Comparison of ENCODE assay signal across 8 mouse cellular contexts in the genomic region with DNA sequence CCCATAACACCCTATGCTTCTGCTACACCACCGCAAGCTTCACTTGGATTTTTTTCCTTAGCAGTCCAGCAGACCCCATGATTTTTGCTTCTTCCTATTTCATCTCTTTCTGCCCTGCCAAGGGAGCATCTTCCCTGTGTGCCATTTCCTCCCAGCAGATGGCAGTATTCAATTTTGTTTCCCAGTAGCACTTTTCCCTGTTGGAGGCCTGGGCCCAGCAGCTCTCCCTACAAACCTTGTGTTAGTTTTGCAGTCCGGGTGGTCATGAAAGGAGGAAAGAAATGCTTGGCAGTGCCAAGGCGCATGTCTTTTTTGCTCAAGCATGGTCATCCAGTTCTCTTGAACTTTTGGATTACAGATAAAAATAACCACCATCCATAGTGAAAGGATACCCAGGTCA.
DNase-seq lines count a peak whose midpoint lies in the region; ATAC-seq and TF ChIP-seq lines count a peak whose summit lies in the region.

No protein-coding gene starts in this region.

- no peak for ATAC-seq in forebrain, postnatal 0 days
- no peak for ATAC-seq in forebrain, embryonic 16.5 days
- ATAC-seq in liver, embryonic 14.5 days (ENCODE audit: insufficient read depth), result peak; percentile 53; the same call in 1 of the 2 replicates

- no peak overlapping the region for H3K27ac ChIP-seq in forebrain, postnatal 0 days (ENCODE audit: low read depth, low read length)
- no peak overlapping the region for H3K27ac ChIP-seq in forebrain, embryonic 16.5 days (ENCODE audit: low read length)
- no peak overlapping the region for H3K27ac ChIP-seq in ES-E14 (ENCODE audit: insufficient read depth, low read depth, low read length, poor library complexity, severe bottlenecking)
- H3K27ac ChIP-seq in liver, embryonic 14.5 days, result no peak overlapping the region

- H3K4me3 ChIP-seq in forebrain, postnatal 0 days (ENCODE audit: low read depth, low read length), result no peak overlapping the region
- H3K4me3 ChIP-seq in forebrain, embryonic 16.5 days (replicated peaks; ENCODE audit: low read length), result no peak overlapping the region
- H3K4me3 ChIP-seq in ES-E14 (ENCODE audit: insufficient read depth in 1 of 2, low read depth in 1 of 2, low read length in 2 of 2, poor library complexity in 1 of 2, severe bottlenecking in 1 of 2), result no peak overlapping the region
- H3K4me3 ChIP-seq in liver, embryonic 14.5 days (ENCODE audit: insufficient read depth in 1 of 2, low read depth in 2 of 2, low read length in 2 of 2), result no peak overlapping the region

- no peak for TF ChIP-seq EP300 in liver, embryonic 14.5 days (IDR thresholded peaks at IDR 0.05; ENCODE audit: low read depth)

- in situ Hi-C loops in ES-E14 (cut with MboI; ENCODE audit: low sequenced_read_pairs in 2 of 2, unreplicated experiment in 2 of 2), result no loop called here

- no peaks in the 10 kb centered on the region for H3K9me3 ChIP-seq in forebrain, postnatal 0 days (ENCODE audit: low read length)
- H3K9me3 ChIP-seq in forebrain, embryonic 16.5 days (ENCODE audit: control insufficient read depth, low read length), result no peaks in the 10 kb centered on the region
- H3K9me3 ChIP-seq in ES-E14 (ENCODE audit: control insufficient read depth, insufficient read depth, low read depth, low read length), result no peaks in the 10 kb centered on the region
- no peaks in the 10 kb centered on the region for H3K9me3 ChIP-seq in liver, embryonic 14.5 days (ENCODE audit: control insufficient read depth, low read length)

- DNase-seq in forebrain, postnatal 0 days, result no peak
- peak; percentile 27 for DNase-seq in ES-E14 (ENCODE audit: low read depth, low spot score)
- peak; percentile 57 for DNase-seq in embryo, embryonic 10.5 days (ENCODE audit: low spot score)
- DNase-seq in kidney, postnatal 10 days, result peak; percentile 75
- DNase-seq in liver, embryonic 14.5 days (ENCODE audit: low read depth in 3 of 3, low spot score in 3 of 3), result peak in 1 of 3 experiments; percentile 4
- peak; percentile 4 for DNase-seq in skeletal muscle tissue, adult 2 months (ENCODE audit: low read depth, low spot score)
- DNase-seq in natural killer cell, adult 2 months (ENCODE audit: low spot score in 2 of 2), result no peak

- no peaks in the 10 kb centered on the region for H3K4me1 ChIP-seq in forebrain, postnatal 0 days (ENCODE audit: insufficient read depth)
- no peaks in the 10 kb centered on the region for H3K4me1 ChIP-seq in forebrain, embryonic 16.5 days (replicated peaks; ENCODE audit: control insufficient read depth, insufficient read depth, low read length)
- H3K4me1 ChIP-seq in ES-E14 (ENCODE audit: control insufficient read depth in 2 of 2, insufficient read depth in 2 of 2, low read length in 2 of 2, poor library complexity in 1 of 2), result no peaks in the 10 kb centered on the region
- H3K4me1 ChIP-seq in liver, embryonic 14.5 days (replicated peaks; ENCODE audit: control insufficient read depth in 2 of 2, insufficient read depth in 2 of 2, low read length in 1 of 2), result peaks cover 0 to 3% of the 10 kb centered on the region in 2 experiments; a peak in 1 of 4 replicates

- WGBS in forebrain, postnatal 0 days, result 74% methylated on average over 3 of the region's 3 CpGs
- WGBS in forebrain, embryonic 16.5 days, result 80% methylated on average over 3 of the region's 3 CpGs
- 50% methylated on average over 3 of the region's 3 CpGs for WGBS in liver, embryonic 14.5 days (ENCODE audit: insufficient replicate concordance)

- H3K9ac ChIP-seq in forebrain, postnatal 0 days, result no peak overlapping the region
- no peak overlapping the region for H3K9ac ChIP-seq in forebrain, embryonic 16.5 days (replicated peaks; ENCODE audit: low read depth, low read length)
- H3K9ac ChIP-seq in ES-E14 (ENCODE audit: insufficient read depth, low read depth, low read length, poor library complexity, severe bottlenecking), result no peak overlapping the region
- H3K9ac ChIP-seq in liver, embryonic 14.5 days (replicated peaks), result no peak overlapping the region

- H3K27me3 ChIP-seq in forebrain, postnatal 0 days (ENCODE audit: insufficient read depth, low read length), result no peaks in the 10 kb centered on the region
- H3K27me3 ChIP-seq in forebrain, embryonic 16.5 days (replicated peaks; ENCODE audit: control insufficient read depth, insufficient read depth, low read length), result no peaks in the 10 kb centered on the region
- H3K27me3 ChIP-seq in liver, embryonic 14.5 days (ENCODE audit: control insufficient read depth, insufficient read depth, low read length), result no peaks in the 10 kb centered on the region

- H3K36me3 ChIP-seq in forebrain, postnatal 0 days (ENCODE audit: insufficient read depth), result no peaks in the 10 kb centered on the region
- H3K36me3 ChIP-seq in forebrain, embryonic 16.5 days (ENCODE audit: control insufficient read depth, insufficient read depth), result no peaks in the 10 kb centered on the region
- H3K36me3 ChIP-seq in ES-E14 (ENCODE audit: control insufficient read depth, insufficient read depth, low read length, poor library complexity, severe bottlenecking), result no peaks in the 10 kb centered on the region
- H3K36me3 ChIP-seq in liver, embryonic 14.5 days (replicated peaks; ENCODE audit: control insufficient read depth, insufficient read depth, low read depth), result no peaks in the 10 kb centered on the region

- TF ChIP-seq CTCF in forebrain, postnatal 0 days (IDR thresholded peaks at IDR 0.05; ENCODE audit: low read depth), result peak; percentile 49
- TF ChIP-seq CTCF in liver, embryonic 14.5 days (IDR thresholded peaks at IDR 0.05; ENCODE audit: low read depth), result peak; percentile 58

- no peak overlapping the region for H3K4me2 ChIP-seq in forebrain, postnatal 0 days (ENCODE audit: low read depth)
- H3K4me2 ChIP-seq in forebrain, embryonic 16.5 days (ENCODE audit: low read length), result no peak overlapping the region
- no peak overlapping the region for H3K4me2 ChIP-seq in liver, embryonic 14.5 days (ENCODE audit: low read depth)

TF ChIP-seq in ES-E14, 5 proteins besides CTCF, POLR2A, EP300 and RAD21:
- TF ChIP-seq MAFK (IDR thresholded peaks at IDR 0.05; ENCODE audit: insufficient read depth, low read depth, low read length), result no peak
- no peak for TF ChIP-seq ZC3H11A (IDR thresholded peaks at IDR 0.05; ENCODE audit: borderline replicate concordance, low read depth, low read length)
- TF ChIP-seq ZNF384 (IDR thresholded peaks at IDR 0.05; ENCODE audit: low read depth, low read length), result no peak

Comparison
In these comparisons a context has a peak if more than half of its experiments do, and no peak if none do; other contexts are left out.
1. DNase-seq: peak in ES-E14 (single experiment), embryo, embryonic 10.5 days (single experiment), kidney, postnatal 10 days (single experiment) and skeletal muscle tissue, adult 2 months (single experiment); none in forebrain, postnatal 0 days (single experiment) and natural killer cell, adult 2 months (0 of 2).